9 mouse cellular contexts compared by ENCODE assay signal in genomic region chr5:35701042-35701441, GRCm38 (mm10). TPM values are rescaled to one million over a fixed set of nuclear protein-coding genes. Genes with fewer than 3 reads are reported as not detected.
DNase-seq lines count a peak whose midpoint lies in the region; ATAC-seq and TF ChIP-seq lines count a peak whose summit lies in the region.
"Had no signal": no experiment of that assay in that cellular context is flagged by ENCODE, and none has a peak within 500 bp of the region (broad histone marks: within the 10 kb centered on the region; RNA-seq: fewer than 3 reads in every experiment).

No protein-coding gene starts in this region.

- H3K27me3 ChIP-seq in E14TG2a.4 (ENCODE audit: insufficient read depth, low read length), result no peaks in the 10 kb centered on the region
- H3K27me3 ChIP-seq: stomach, embryonic 15.5 days had no signal

- peak; percentile 68 for DNase-seq in 416B (ENCODE audit: low read depth)
- DNase-seq in cerebellum, adult 11-12 months, result peak; percentile 47
- DNase-seq in gastrocnemius, adult 8-10 months (ENCODE audit: low spot score in 2 of 2), result peak; percentile 68 to 70
- DNase-seq in kidney, postnatal 14 days, result peak; percentile 79
- DNase-seq in lung, adult 2 months, result peak; percentile 73
- peak; percentile 54 for DNase-seq in right cerebral cortex, postnatal 25 days

- peak; percentile 80 for TF ChIP-seq CTCF in E14TG2a.4 (conservative IDR thresholded peaks at IDR 0.05; ENCODE audit: low read length)
- TF ChIP-seq CTCF in lung, adult 2 months (IDR thresholded peaks at IDR 0.05; ENCODE audit: insufficient read depth, low read length), result peak; percentile 91

- WGBS in lung, adult 2 months, result 42% methylated on average over 6 of the region's 6 CpGs

- no peak for TF ChIP-seq POLR2A in lung, adult 2 months (IDR thresholded peaks at IDR 0.05; ENCODE audit: borderline replicate concordance, extremely low read depth, low read depth, low read length)

- H3K4me3 ChIP-seq in E14TG2a.4 (replicated peaks; ENCODE audit: low read length), result no peak overlapping the region
- no peak overlapping the region for H3K4me3 ChIP-seq in lung, adult 2 months (replicated peaks; ENCODE audit: extremely low read depth, low read depth, low read length)
- H3K4me3 ChIP-seq: stomach, embryonic 15.5 days had no signal

- peaks cover 49% of the 10 kb centered on the region for H3K36me3 ChIP-seq in E14TG2a.4 (ENCODE audit: insufficient read depth, low read length)
- H3K36me3 ChIP-seq: stomach, embryonic 15.5 days had no signal

- peaks cover 50% of the 10 kb centered on the region for H3K4me1 ChIP-seq in E14TG2a.4 (replicated peaks; ENCODE audit: low read depth, low read length)
- H3K4me1 ChIP-seq in lung, adult 2 months (ENCODE audit: control insufficient read depth, insufficient read depth, low read length), result no peaks in the 10 kb centered on the region
- H3K4me1 ChIP-seq: stomach, embryonic 15.5 days had no signal

- ATAC-seq in inflammation-experienced regulatory T-cells, adult 6 months, result no peak

- H3K9me3 ChIP-seq in E14TG2a.4 (ENCODE audit: low read length), result no peaks in the 10 kb centered on the region
- H3K9me3 ChIP-seq: stomach, embryonic 15.5 days had no signal

RNA-seq across cellular contexts. Expression of gene Htra3, which starts 21.5 kb away (rescaled TPM):
- total RNA-seq in gastrocnemius, adult 8-10 months (2022), result 10 to 100 TPM; 19.9 to 34.2 (median 25.1) TPM
- polyA plus RNA-seq in lung, adult 2 months (2012; rRNA removed), result 59.4 and 80.1 TPM in 2 replicates
- polyA plus RNA-seq in inflammation-experienced regulatory T-cells, adult 6 months (2017; shearing (Covaris generic)), result not detected

RNA-seq across cellular contexts. Expression of gene Sh3tc1, which starts 38.7 kb away (rescaled TPM):
- 1 to 10 TPM; 1.4 to 2.9 (median 1.9) TPM for total RNA-seq in gastrocnemius, adult 8-10 months (2022)
- 38.3 and 39.4 TPM in 2 replicates for polyA plus RNA-seq in lung, adult 2 months (2012; rRNA removed)
- polyA plus RNA-seq in inflammation-experienced regulatory T-cells, adult 6 months (2017; shearing (Covaris generic)), result 1 to 10 TPM; 1.1 to 2.2 (median 1.4) TPM

RNA-seq across cellular contexts. Expression of gene Ablim2, which starts 56.6 kb away (rescaled TPM):
- total RNA-seq in gastrocnemius, adult 8-10 months (2022), result 10 to 100 TPM; 36.1 to 43.4 (median 40.7) TPM
- polyA plus RNA-seq in lung, adult 2 months (2012; rRNA removed), result 12.9 and 16.9 TPM in 2 replicates
- 1 to 10 TPM; 1.8 to 2.1 (median 1.8) TPM for polyA plus RNA-seq in inflammation-experienced regulatory T-cells, adult 6 months (2017; shearing (Covaris generic))

Comparison
In these comparisons a context has a peak if more than half of its experiments do, and no peak if none do; other contexts are left out.
1. RNA of gene Htra3, which starts 21.5 kb away (polyA plus RNA-seq): 59.4 to 80.1 TPM in lung, adult 2 months; not detected in inflammation-experienced regulatory T-cells, adult 6 months; every median in the first group is over 10 times any median in the second.
2. RNA of gene Sh3tc1, which starts 38.7 kb away (polyA plus RNA-seq): 38.3 to 39.4 TPM in lung, adult 2 months; 1.1 to 2.2 TPM in inflammation-experienced regulatory T-cells, adult 6 months; every median in the first group is over 10 times any median in the second.
3. Peak in every context shown above with its lines, with median percentiles within 50 percentile points of each other: DNase-seq.